Mouse (Mus musculus) left cerebral cortex, adult 18-20 months (tissue): ENCODE measurements at regions not wholly inside any gene's neighbourhood (a gene's known extent, or its start where the extent isn't known, plus 50 kb on each side); places are given as distances from the start of the nearest gene placed in this dataset.

Experiments
- DNase-seq, 2 experiments: peaks; one replicate each; pipeline ENCODE4 v3.0.0; 2021 to 2022; ENCODE audit warnings: low spot score in 2 of 2, mixed read lengths in 1 of 2

DNA sequence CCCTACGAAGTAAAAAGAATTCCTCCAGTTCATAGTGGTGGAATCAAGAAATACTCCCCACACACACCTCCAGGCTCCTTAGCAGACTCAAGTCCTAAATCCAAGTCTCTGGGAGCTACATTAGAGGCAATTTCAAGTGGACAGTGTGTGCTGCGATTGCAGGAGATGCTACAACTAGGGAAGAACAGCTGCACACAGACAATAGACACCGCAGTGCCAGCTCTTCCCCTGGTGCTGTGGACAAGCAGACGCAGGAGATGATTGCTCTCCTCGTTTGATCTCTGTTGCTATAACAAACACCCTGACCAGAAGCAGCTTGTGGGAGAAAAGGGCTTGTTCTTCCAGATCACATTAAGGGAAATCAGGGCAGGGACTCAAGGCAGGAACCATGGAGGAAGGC is 517.1 kb upstream of the Adam5 start:
- DNase-seq: no peak

- no peak for DNase-seq
Measured at GRCm38 (mm10) chr8:25340729-25341128, 516.6 kb upstream of the Adam5 start.

GRCm38 (mm10) chr8:25332120-25332607 is 508.0 kb upstream of the Adam5 start:
- DNase-seq: no peak

DNA sequence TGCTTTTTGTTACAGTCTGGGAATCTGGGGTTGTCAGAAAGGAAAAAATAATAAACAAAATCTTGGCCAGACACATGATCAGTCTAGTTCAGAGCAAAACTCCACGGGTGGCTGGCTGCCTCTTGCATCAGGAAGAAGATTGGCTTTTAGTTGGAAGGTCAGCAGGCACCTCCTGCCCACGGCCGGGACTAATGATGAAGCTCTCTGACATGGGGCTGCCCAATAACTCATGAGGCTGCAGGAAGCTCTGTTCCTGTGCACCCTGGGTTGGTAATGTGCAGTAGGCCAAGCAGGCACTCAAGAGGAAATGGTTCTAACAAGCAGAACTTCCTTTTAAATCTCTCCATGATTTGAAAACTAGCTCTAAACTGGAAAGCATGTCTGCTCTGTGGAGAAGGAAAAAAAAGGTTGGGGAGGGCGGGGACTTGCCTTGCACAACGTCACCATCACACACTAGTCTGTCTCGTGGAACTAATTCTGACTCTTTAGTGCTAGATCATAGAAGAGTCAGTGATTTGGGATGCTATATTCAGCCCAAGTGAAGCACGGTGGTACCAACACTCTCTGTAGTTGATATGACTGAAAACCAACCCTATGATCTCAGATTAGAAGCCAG is 507.1 kb upstream of the Adam5 start:
- no peak for DNase-seq

DNA sequence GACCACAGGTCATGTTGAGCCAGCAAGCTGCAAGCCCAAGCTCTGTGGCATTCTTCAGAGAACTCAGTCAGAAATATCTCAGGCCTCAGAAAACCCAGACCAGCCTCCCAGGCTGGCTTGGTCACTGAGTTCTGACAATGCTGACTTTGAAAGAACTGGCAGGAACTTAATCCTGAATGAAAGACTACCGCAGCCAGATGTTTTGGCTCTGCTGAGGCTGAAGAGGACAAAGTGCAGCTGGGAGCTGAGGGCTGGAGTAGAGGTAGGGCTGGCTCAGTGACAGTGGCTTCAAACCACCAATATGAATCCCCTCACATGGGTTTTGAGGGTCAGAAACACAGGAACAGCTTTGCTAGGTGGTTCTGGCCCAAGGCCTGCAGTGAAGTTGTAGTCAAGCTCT is 505.6 kb upstream of the Adam5 start:
- no peak for DNase-seq

DNA sequence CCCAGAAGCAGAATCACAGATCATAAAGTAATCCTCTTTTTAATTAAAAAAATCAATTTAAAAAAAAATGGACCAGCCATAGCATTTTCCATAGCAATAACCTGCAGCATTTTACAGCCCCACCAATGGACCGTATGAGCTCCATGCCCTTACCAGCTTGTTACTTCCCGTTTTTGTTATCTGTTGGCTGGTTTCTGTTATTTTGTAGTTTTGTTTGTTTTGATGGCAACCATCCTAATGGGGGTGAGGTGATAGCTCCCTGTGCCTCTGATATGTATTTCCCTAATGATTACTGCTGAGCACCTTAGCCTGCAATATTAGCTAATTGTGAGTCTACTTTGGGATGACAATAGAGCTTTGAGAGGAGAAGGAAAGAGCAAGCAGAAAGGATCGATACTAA is 504.1 kb upstream of the Adam5 start:
- no peak for DNase-seq

DNA sequence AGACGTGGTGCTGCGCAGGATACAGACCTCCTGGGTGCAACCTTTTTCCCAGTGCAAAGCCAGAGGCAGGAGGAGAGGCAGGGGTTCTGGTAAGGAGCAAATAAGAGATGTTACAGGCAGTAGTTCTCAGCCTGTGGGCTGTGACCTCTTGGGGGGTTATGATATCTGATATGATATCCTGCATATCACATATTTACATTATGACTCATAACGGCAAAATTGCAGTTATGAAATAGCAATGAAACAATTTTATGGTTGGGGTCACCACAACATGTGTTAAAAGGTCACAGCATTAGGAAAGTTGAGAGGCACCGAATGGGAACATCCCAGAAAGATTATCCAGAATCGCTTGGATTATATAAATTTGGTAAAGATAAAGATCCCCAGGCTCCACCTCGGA is 502.8 kb upstream of the Adam5 start:
- DNase-seq: no peak

GRCm38 (mm10) chr8:25326257-25326656 is 502.1 kb upstream of the Adam5 start:
- DNase-seq: no peak

DNA sequence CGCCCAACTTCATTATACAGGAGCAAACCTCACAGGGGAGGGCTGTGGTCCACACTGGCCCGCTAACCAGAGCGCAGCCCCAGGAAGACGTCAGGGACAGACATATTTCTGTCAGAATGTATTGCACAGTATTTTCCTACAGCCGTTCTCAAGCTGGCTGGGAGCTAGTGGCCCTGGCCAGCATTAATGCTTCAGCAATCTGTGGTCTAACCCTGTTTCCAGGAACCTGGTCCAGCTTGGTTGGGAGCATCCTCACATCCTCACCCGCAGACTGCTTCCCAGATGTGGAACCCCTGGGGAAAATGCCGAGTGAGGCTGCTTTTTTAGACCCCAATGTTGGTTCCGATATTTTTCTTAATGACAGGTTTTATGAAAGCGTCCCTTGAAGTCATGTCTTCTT is 500.6 kb upstream of the Adam5 start:
- DNase-seq: no peak

DNA sequence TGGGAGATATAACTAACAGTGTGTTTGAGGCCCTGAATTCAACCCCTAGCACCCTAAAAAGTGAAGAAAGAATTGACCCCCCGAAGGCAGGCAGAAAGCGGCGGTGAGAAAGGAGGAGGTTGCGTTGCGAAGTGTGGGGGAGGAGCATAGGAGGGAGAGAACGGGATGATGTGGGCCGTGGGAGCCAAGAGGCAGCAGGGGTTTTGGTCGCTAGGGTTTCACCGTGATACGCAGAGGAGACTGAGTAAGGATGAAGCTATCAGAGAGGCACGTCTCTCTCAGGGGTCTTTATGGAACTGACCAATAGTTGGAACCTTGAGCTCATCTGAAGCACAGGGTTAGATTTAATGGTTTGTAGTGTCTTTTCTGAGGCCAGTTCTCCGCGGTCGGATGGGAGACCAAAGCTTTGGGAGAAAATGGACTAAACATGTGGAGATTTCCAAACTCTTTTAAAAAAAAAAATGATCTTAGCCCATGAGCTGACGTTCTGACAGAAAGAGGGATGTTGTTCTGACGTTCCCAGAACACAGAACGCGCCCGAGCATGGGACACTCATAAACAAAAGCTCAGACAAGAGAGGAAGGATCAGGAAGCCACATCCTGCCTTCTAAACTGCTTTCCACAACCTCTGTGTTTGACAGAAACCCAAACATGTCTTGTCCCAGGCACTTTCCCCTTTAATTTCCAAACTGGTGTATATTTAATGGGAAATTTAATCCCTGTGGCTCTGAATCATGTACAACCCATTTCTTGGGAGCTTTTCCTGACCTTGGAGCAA is 499.7 kb upstream of the Adam5 start:
- no peak for DNase-seq

GRCm38 (mm10) chr8:25316383-25316782 is 492.2 kb upstream of the Adam5 start:
- DNase-seq: no peak

DNA sequence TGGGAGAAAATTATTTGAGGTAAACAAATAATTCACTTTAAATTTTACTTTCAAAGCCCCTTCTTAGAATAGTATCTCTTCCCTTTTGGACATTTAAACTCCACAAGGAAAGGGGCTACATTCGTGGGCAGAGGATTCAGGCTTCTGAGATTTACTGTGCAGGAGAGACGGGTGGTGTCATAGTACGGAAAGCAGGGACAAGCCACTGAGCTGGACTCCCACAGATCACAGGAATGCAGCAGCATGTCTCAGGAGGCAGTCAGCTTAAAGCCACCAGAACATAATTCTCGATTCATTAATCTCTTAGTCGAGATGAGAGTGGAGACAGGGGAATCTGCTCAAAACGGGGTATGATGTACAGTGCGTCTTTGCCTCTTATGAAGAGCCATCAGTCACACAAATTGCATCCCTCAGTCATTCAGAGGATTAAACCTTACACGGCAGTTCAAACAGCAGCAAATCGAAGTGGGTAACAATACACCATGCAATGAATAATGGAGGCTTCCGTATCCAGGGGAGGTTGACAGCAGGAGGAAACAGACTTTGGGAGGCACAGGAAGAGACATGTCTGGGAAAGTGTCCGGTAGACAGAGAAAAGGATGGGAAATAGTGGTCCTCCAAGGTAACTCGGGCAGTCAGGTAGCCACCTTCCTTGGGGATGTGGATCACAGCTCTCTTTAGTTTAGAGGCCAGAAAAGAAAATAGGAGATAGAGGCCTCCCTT is 487.8 kb upstream of the Adam5 start:
- no peak for DNase-seq

DNA sequence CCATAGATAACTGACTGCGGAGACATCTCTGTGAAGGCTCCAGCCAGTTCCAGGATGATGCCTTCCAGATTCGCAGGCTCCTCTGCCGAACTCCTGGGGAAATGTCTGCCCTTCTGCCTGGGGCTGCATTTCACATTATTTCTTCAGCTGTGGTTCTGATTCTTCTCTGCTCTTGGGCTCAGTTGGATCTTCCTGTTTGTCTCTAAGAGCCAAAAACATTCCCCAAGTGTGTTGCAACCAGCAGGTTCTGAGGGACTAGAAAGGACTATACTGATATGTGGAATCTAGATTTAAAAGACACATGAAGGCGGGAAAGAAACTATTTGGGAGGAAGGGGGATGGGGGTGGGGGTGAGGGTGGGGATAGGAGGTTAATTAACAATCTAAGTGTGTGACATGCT is 483.8 kb upstream of the Adam5 start:
- no peak for DNase-seq

DNA sequence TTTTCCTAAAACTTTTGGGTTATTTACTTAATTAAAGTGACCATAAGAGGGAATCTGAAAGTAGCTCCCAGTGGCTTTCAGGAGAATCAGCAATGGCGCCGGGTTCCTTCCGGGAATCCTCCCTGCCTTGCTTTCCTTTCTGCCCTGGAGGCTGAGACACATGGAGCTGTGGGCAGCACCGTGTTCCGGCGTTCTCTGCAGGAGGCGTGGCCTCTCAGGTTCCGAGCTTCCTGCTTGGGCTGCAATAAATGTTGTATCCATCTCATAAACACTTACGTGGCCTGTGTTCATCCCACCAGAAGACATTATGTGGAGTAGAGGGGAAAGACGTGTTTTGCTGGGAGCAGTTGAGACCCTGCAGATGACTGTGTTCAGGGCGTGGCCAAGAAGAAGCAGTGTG is 483.3 kb upstream of the Adam5 start:
- no peak for DNase-seq

DNA sequence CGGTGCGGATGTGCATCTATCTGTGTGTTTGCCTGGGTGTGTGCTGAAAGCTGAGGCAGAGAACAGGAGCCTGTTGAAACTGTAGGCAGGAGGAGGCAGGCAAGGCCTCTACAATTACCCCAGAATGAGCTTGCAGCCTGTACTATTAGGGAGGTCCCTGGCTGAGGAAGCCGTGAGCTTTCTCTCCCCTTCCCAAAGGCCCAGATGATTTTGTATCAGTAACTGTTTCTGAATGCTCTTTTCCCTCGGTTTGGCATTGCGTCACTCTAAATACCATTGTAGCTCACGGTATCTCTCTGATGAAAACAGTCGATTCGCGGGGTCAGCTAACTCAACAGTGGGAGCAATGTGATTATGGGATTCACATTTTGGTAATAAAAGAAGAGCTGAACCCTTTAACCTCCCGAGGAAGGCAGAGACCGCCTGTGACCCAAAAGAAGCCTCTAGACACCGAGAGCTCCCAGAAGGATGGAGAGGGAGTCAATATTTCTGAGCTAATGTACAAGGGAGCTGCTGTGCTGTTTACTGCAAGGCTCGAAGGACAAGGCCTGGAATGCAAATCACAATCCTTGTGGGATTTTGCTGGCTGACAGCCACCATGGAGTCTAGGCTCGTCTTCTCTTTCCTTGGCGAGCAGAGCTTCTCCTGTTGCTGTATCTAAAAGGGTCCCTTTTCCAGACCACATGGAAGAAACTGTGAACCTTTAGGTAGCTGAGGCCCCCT is 482.8 kb upstream of the Adam5 start:
- no peak for DNase-seq
